Mouse (Mus musculus) heart, adult 18-20 months (tissue): ENCODE data around the gene Pgs1. TPM values are rescaled to one million over a fixed set of nuclear protein-coding genes. Genes with fewer than 3 reads are reported as not detected.

Experiments used
- DNase-seq, 2 experiments: peaks; one replicate each; pipeline ENCODE4 v3.0.0; 2021 to 2022; ENCODE audit warnings: mixed read lengths in 1 of 2
- total RNA-seq, 2 experiments: library from RNA; stranded (reverse); gene quantifications; 2 replicates each; pipeline ENCODE4 v1.2.3; 2021

Gene Pgs1
- total RNA-seq, 2 experiments from 2014 or later = 17.0 to 18.8 TPM

DNA sequence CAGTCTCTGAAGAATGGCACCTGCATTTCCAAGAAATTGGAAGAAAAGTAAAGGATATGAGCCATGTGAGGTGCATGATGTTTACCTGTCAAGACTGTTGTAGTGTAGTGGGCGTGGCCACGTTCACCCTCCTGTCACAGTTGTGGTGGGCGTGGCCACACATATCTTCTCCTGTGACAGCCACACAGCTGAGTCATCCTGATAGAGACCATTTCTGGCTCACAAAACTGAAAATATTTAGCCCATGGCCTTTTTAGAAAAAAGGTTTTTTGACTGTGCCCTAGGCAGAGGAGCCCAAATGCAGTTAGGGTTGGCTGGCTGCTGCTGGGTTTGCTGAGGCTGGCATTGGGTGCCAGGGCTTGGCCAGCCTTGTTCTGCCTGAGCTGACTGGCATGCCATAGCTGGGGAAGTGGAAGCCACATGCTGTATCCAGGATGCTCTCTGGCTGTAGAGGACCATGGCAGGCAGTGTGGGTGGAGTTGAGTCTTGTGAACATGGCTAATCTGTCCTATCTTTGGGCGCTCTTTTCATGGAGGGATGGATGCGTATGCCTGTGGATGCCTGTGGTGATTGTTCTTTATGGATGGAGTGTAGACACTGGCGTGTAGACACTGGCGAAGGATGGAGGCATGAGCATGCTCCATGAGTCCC, 14.6 kb downstream of the Pgs1 start:
- DNase-seq = no peak

DNA sequence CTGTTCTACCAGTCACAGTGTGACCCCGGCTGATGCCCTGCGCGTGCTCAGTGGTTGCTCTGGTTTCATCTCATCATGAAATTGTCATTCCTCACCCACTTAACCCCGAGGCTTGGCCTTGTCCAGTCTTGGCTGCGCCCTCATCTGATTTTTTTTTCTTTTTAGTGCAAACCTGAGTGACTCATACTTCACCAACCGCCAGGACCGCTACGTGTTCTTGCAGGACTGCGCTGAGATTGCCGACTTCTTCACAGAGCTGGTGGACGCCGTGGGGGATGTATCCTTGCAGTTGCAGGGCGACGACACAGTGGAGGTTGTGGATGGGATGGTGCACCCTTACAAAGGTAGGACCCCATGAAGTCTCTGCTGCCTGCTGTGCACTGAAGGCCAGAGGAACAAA, 17.1 kb downstream of the Pgs1 start:
- DNase-seq = no peak

DNA sequence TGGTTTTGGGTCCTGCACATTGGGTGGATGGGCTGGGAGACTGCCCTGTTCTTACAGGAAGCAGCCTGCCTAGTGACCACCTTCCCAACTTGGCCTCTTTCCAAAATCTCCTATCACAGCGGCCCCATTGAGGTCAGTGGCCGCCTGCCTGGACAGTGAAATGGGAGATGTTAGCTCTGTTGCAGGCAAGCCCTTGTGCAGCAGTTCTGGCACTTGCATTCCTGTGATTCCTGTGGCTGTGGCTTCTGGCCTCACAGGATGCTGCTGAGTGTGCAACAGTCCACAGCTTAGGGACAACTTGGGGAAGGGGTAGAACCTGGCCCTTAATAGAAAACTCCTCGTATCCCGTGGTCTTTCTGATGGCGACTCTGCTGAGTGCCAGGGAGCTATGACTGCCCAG, 17.6 kb downstream of the Pgs1 start:
- no peak for DNase-seq

DNA sequence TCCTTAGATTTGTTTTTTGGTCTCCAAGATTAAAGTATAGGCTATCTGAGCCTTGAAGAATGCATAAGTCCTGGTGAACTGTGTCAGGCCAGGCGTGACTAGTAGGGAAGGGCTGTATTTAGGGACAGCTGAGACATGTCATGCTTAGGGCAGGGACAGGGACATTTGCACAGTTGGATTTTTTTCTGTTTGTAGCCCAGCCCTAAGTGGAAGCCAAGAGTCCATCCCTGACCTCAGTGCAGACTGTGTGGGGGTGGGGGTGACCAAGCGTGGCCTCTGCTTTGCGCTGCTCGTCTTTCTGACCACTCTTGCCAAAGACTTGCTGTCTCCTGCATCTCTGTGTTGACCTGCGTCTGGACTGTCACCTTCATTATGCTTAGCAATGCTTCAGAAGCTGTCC, 18.1 kb downstream of the Pgs1 start:
- DNase-seq = no peak

DNA sequence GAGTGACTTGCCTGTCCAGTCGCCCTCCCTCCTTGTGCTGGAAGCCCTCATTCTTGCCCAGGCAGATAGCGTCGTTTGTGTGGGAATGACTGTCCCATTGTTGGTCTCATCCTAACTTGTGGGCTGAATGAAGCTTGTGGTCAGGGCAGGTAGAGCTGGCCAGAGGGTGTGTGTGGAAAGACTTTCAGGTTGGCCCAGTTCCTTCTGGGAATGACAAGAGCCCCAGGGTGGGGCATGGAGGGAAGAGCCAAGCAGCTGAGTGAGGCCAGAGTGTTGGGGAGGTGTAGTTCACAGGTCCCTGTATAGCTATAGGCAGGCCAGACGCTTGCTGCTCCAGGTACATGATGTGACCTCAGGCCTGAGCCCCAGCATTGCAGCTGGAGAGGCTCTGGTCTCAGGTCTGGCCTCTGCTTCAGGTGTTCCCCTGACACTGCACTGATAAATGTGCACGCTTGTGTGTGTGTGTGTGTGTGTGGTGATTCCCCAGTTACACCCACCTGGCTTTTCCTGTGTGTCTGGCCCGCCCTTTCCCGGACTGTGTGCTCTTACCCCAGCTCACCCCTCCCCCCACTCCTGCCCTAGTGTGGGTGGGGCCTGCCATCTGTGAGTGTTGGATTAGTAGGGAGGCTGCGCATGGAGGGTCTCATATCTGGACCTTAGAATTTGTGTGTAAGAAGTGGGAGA, 21.5 kb downstream of the Pgs1 start:
- DNase-seq = no peak

GRCm38 (mm10) chr11:118008144-118008805, 22.2 kb downstream of the Pgs1 start:
- no peak for DNase-seq

GRCm38 (mm10) chr11:118008843-118009242, 22.8 kb downstream of the Pgs1 start:
- DNase-seq = no peak

DNA sequence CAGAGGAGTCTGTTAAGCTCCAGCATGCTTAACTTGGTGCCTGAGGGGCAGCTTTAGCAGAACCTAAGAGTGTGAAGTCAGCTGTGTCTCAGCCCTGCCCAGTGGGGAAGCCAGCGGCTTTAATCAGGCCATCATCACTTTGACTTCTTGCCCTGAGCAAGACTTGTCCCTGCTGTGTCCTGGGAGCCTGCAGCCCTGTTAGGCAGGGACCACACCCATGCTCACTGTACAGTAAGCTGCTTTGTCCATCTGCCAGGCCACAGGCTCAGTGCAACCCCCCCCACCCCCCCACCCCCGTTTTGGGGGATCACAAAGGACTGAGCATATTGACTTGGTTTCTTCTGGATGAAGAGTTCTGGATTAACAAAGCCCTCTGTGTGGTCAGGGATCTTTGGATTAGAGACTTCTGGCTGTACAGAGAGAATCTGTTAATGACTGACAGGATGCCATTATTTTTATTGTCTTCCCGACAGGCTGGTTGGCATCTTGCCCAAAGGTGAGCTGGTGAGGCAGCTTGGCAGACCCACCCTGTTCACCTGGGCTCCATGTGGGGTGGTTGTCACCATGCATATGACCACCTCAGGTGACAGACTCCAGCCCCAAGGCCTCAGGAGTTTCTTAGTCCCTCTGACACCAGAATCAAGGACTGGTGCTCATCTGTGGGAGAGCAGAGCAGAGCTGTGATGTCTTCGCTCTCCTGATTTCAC, 23.9 kb downstream of the Pgs1 start:
- no peak for DNase-seq

- no peak for DNase-seq
These were observed 26.5 kb downstream of the Pgs1 start for GRCm38 (mm10) chr11:118012595-118012994.

GRCm38 (mm10) chr11:118013339-118013738, 27.2 kb downstream of the Pgs1 start:
- DNase-seq = no peak

GRCm38 (mm10) chr11:118014391-118014995, 28.4 kb downstream of the Pgs1 start:
- DNase-seq = no peak

- DNase-seq = no peak
These were observed 29.5 kb downstream of the Pgs1 start for GRCm38 (mm10) chr11:118015381-118016145.

GRCm38 (mm10) chr11:118018328-118018727, 32.2 kb downstream of the Pgs1 start:
- DNase-seq = no peak

- peak; percentile 75 to 86 for DNase-seq
These were observed 35.7 kb downstream of the Pgs1 start for GRCm38 (mm10) chr11:118021806-118022205.

GRCm38 (mm10) chr11:118023475-118023874, 37.4 kb downstream of the Pgs1 start:
- DNase-seq = peak; percentile 27 to 53

DNA sequence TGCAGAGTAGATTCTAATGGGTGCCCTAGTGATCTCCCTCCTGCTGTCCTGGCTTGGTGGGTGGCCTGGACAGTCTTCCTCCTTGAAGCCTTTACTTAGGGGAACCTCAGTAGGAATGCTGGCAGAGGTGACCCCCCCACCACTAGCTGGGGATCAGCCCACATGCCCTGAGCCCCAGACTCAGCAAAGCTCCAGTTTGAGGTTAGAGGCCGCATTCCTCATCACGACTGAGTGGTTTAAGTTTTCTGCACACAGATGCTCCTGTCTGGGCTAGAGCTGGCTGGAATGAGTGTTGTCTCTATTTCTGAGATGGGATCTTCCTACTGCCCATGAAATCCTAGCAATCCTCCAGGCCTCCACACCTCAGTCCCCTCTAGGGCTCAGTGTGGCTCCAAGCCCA, 38.0 kb downstream of the Pgs1 start:
- no peak for DNase-seq

DNA sequence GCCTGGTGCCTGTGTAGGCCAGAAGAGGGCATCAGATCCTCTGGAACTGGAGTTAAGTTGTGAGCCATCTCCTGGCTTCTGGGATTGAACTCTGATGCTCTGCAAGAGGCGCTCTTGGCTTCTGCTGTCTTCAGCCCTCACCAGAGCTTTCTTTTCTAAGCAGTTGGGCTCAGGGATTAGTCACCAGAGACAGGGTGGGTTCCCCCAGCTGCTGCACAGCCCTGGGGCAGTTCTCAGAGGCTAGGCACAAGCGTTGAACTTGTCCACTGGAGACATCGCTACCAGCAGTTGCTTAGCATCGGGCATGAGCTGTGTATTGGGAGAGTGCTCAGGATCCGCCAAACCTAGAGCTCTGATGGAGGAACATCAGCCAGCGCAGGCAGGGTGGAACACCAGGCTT, 43.1 kb downstream of the Pgs1 start:
- DNase-seq = no peak

DNA sequence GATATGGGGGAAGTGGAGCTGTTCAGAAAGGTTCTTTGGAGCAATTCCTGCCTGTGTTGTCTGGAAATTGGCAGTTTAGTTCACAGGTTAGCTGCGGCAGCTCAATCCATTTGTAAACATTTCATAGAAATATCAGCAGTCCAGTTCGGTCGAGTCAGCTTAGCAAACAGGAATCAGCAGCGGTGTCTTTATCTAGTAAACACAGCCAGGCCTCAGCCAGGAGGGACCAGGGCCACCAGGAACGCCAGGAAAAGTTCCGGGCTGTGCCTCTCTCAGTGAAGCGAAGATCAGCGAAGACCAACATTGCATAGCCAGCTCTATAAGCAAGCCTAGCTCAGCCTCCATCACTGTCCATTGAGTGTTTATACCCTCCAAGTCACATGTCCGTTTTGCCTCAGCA, 45.0 kb downstream of the Pgs1 start:
- no peak for DNase-seq

- no peak for DNase-seq
These were observed 48.3 kb downstream of the Pgs1 start for GRCm38 (mm10) chr11:118034395-118034794.

DNA sequence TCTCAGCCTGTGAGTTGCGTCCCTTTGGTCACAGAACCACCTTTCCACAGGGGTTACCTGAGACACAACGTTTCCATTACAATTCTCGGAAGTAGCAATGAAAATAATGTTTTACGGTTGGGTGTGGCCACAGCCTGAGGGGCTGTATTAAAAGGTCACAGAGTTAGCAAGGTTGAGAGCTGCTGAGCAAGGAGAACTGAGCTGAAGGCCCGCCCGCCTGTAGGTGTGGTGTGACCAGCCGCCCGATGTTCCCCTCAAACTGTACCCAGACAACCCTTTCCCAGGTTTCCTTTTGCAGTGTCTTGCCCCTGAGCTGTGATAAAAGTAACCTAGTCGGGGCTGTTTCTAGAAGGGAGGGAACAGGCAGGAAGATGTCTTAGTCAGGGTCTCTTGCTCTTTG, 49.0 kb downstream of the Pgs1 start:
- no peak for DNase-seq

DNA sequence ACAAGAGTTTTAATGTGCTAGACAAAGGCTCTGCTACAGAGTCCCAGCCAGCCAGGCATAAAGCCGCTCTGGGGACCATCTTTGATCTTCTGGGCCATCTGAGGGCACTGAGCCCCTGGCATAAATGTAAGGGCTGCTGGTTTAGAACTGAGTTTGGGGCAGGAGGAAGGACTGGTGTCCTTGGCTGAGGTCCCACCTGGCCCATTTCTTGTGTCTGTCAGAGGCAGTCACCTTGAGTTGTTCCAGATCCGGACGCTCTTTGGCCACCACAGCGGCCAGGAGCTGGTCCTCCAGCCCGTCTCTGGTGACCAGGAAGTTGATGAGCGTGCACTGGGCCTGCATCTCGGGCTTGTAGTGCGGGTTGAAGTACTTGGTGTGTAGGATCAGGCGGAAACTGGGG, 56.7 kb downstream of the Pgs1 start:
- no peak for DNase-seq
